Mouse (Mus musculus): Measurements from ENCODE around the gene Hint1. TPM values are rescaled to one million over a fixed set of nuclear protein-coding genes. Genes with fewer than 3 reads are reported as not detected.

The Hint1 gene
- 456 TPM for polyA plus RNA-seq (2014; fragmentation: Illumina TruSeq; extraction: RNeasy Lipid Tissue Mini Kit (QIAGEN cat#74804); ENCODE audit: low read depth, low replicate concordance)

GRCm38 (mm10) chr11:54866119-54867048 is at the start of gene Hint1:
Hint1 (plus strand) TSS chr11:54866383.

GRCm38 (mm10) chr11:54860256-54861038 is 5.7 kb upstream of the Hint1 start, which contains the start of gene Lyrm7:
Lyrm7 (minus strand) TSS chr11:54860916.

GRCm38 (mm10) chr11:54902333-54903323 is 36.4 kb downstream of the Hint1 start, which contains the start of gene Gpx3:
Gpx3 (plus strand) TSS chr11:54902453.

Other genes with a start within 250 kb of the Hint1 start
- gene Cdc42se2, start 78.7 kb upstream of the Hint1 start, polyA plus RNA-seq (2014; fragmentation: Illumina TruSeq; extraction: RNeasy Lipid Tissue Mini Kit (QIAGEN cat#74804); ENCODE audit: low read depth, low replicate concordance): 26.7 TPM
- 17.9 TPM for gene Lyrm7, start 5.5 kb upstream of the Hint1 start, polyA plus RNA-seq (2014; fragmentation: Illumina TruSeq; extraction: RNeasy Lipid Tissue Mini Kit (QIAGEN cat#74804); ENCODE audit: low read depth, low replicate concordance)
- gene Gpx3, start 36.1 kb downstream of the Hint1 start, polyA plus RNA-seq (2014; fragmentation: Illumina TruSeq; extraction: RNeasy Lipid Tissue Mini Kit (QIAGEN cat#74804); ENCODE audit: low read depth, low replicate concordance): 706 TPM
- gene Tnip1, start 96.5 kb downstream of the Hint1 start, polyA plus RNA-seq (2014; fragmentation: Illumina TruSeq; extraction: RNeasy Lipid Tissue Mini Kit (QIAGEN cat#74804); ENCODE audit: low read depth, low replicate concordance): 29.7 TPM
- gene Anxa6, start 167.1 kb downstream of the Hint1 start, polyA plus RNA-seq (2014; fragmentation: Illumina TruSeq; extraction: RNeasy Lipid Tissue Mini Kit (QIAGEN cat#74804); ENCODE audit: low read depth, low replicate concordance): 196 TPM
- gene Ccdc69, start 211.7 kb downstream of the Hint1 start, polyA plus RNA-seq (2014; fragmentation: Illumina TruSeq; extraction: RNeasy Lipid Tissue Mini Kit (QIAGEN cat#74804); ENCODE audit: low read depth, low replicate concordance): 18.3 TPM
- 10.3 TPM for gene Gm2a, start 231.7 kb downstream of the Hint1 start, polyA plus RNA-seq (2014; fragmentation: Illumina TruSeq; extraction: RNeasy Lipid Tissue Mini Kit (QIAGEN cat#74804); ENCODE audit: low read depth, low replicate concordance)

Measured in heart, adult 10 weeks (tissue).